Mouse (Mus musculus): ENCODE data around the gene Mnx1.

Mnx1 gene

DNA sequence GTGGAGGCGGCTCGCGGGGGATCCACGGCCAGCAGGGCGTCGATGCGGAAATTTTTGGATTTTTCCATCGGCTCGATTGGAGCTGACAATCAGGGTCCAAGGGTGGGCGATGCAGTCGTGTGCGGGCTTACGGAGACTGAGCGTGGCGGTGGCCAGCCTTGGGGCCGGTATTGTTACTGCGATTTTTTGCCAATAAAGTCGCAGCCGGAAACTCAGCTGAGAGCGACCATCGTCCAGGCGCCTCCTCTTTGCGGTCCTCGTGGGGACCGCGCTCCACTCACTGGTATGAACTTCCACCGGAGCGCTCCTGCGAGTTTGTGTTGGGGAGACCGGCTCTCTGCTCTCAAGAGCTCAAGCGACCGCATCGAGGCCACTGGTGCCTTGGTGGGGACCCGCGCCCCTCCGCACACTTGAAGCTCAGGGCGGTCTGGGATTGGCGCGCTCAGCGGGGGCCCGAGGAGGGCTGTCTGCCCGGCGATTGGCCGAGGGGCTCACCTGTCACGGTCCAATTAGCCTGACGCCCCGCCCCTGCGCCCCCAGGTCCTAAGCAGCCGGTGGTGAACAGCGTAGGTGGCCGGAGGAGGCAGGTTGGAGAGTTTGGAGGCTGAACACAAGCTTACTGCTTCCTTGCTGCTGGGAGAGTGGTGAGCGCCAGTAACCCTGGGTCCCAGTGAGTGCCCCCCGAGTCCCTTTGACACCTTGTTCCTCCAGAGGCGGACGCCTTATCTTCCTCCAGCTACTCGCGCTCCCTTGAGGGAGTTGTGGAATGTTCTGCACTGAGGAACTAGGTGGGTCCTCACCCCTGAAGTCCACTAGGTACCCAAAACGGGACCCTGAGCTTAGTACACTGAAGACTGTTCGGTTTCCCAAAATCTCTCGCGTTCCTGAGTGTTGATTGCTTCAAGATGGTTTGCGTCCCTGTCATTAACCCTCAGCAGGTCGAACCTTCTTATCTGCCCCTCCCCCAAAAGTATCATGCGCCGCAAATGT lies at the start of gene Mnx1:
Gene Mnx1 (minus strand): TSS at position 263 of the 990 bp plus-strand sequence.
- no peak for DNase-seq (ENCODE audit: low spot score)

DNA sequence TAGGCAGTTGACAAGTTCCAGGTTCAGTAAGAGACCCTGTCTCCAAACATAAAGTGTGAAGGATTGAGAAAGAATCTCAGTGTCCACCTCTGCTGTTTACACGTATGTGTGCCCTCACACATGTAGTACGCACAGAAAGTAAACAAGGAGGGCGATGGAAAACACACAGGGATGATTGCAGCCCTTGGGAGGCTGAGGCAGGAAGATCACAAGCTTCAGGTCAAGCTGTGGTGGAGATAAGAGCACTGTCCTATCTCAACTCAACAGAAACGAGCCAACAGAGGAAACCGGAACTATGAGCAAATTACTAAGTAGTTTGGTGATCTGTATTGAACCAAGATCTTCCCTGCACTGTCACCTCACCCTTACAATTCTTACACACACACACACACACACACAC lies 38.2 kb upstream of the Mnx1 start:
- DNase-seq (ENCODE audit: low spot score) = peak; percentile 2

DNA sequence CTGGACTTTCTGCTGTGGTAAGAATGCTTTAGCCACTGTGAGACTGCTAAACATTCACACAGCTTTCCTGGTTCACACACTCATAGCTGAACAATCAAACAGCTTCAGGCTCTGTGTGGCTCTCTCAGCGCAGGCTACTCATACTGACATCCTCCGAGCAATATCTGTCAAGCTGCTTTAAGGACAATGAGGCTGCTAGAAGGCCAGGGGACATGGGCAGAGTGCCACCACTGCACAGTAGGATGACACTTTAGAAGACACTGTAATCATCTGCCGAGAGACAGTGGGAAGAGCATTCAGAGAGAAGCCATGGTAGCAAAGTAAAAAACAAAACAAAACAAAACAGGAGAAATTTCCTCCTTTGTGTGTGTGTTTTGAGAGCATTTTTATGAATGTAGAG lies 37.6 kb upstream of the Mnx1 start:
- no peak for DNase-seq (ENCODE audit: low spot score)

DNA sequence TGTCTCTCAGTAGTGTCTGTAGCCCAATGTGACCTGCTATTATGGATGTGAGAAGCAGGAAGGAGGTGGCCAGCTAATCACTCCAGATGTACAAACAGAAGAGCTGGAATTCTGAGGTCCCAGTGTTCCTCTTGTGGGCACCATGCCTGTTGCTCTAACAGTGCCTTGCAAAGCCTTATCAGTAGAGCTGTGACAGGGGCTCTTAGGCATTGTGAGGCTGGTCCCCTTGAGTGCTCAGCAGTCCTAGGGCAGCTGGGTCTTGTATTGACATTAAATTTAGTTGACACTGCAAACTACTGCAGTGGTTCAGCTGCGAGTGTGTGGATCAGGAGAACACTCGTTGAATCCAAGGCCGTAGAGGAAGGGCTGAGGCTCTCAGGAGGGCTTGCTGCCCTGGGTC lies 28.7 kb upstream of the Mnx1 start:
- no peak for DNase-seq (ENCODE audit: low spot score)

DNA sequence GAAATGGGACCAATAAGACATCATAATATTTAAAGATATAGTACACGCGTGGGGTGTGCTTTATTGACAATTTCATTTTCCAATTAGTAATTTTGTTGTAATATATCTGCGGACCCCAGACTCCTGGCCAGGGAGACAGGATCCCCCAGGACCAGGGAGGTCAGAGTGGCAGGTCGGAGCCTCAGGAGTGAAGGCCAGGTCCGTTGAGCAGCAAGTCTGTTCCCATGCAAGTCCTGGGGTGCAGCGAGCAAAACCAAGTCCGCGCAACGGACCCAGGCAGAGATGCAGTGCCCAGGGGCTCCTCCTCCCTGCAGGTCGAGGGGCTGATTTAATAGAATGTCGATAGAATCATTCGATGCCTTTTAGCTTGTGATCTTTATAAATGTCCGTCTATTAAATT lies 9.1 kb upstream of the Mnx1 start:
- DNase-seq (ENCODE audit: low spot score) = no peak

DNA sequence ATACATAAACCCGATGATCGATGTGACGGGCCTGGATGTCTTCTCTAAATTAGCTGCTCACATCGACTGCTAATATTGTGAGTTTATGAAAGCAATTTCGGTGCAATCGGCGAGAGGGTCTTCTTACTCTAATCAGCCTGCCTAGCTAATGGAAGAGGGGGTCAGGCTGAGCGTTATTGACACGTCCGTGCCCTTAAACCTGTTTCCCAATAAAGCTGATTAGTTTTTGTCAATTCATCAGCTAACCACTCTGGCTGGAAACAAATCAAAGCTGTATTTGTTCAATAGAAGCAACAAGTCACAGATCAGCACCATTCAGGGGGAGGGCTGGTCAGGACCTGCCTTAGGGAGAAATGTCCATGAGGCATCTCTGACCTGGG lies 7.7 kb upstream of the Mnx1 start:
- DNase-seq (ENCODE audit: low spot score) = no peak

DNA sequence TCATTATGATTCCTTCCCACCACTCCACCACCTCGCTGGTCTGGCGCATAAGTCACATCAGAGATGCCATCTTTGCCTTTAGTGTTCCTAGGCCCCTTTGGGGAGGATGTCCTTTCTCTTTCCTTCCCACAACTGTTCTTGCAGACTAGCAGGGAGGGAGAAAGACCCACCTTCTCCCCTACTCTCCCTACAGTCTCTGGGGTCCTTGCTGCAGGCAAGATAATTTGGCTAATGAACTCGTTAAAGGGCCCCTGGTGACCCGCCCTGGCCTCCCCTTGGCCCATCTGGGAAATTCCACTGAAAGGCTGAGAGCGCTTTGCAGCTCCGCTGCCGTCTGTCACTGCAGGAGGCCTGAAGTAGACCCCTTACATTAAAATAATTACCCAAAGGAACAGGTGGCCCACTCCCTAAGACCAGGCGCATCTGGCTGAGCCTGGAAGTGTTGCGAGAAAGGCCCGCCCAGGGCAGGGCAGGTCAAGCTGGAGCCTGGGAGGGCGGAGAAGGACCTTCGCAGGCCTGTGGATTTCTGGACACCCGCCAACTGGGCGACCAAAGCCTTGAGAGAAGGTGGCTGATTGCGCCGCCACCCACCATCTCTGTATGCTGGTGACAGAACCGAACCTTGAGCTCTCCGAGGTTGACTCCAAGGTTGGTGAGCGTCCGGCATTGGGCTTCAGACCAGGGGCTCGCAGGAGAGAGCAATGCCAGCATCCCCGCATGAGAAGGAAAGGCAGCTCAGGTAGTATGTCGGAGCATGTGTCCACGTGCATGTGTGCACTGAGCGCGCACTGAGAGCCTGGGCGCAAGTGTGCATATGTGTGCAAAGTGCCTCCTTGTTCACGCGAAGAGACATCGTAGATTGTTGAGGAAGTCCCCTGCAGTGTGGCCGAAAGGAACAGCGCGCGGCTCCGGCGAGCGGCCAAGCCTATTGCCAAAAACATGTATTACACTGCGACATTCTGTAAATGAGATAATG lies 7.0 kb upstream of the Mnx1 start:
- no peak for DNase-seq (ENCODE audit: low spot score)

DNA sequence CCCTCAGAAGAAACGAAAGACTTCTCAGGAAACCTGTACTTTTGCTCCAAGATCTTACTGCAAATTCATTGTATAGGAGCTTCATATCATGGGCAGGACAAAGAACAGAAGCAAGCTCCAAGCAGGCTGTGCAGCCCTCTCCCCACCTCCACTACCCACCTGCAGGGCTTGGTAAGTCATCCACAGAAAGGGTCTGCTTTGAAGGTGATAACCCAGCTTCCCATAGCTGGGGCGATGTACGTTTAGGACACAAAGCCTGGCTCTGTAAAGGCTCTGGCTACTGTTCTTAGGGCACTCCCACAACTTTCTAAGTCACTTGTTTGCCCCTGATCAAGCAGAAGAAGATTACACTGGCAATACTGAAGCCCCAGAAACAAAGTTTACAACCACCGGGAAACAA lies 5.5 kb upstream of the Mnx1 start:
- no peak for DNase-seq (ENCODE audit: low spot score)

DNA sequence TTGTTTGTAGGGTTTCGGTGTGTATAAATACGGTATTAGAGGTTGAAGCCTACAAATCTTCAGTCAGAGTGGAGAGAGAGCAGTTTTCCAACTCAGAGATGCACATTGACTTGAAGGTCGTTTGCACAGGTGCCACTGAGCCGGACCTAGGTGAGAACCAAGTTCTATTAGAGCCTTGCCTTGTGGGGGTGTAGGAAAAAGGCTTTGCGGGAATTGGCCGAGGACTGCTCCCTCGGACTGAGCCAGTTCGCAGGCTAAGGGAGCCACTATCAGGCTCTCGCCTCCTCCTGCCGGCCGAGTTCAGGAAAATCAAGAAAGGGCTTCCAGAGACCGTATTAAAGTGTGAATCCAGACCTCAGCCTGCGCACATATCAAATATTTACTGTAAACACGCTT lies 926 bp upstream of the Mnx1 start:
- no peak for DNase-seq (ENCODE audit: low spot score)

DNA sequence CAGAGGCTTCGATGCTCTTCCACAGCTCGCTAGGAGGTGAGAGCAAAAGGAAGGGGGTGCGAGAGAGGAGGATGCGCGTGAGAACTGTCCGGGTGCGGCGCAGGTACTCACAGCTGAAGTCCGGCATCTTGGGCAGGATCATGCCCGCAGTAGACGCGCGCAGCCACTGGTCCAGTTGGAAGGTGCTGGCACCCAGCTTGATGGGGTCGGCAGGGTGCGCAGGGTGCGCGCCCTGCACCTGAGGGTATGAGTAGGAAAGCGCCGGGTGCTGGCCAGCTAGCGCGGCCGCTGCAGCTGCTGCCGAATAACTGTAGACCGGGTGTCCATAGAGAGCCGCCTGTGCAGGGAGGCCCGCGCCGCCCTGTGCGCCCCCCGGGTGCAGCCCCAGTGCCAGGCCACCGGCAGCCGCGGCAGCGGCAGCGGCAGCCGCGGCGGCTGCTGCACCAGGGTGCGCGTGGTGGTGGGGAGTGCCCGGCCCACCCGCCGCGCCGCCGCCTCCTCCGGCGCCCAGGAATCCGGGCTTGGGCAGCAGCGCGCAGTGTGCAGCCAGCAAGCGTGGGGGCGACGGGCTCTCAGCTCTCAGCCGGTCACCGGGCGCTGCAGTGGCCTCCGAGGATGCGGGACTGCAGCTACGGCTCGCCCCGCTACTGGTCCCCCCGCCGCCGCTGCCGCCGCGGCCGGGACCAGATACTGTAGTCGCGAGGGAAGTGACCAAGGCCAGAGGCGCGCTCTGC lies 629 bp downstream of the Mnx1 start:
- DNase-seq (ENCODE audit: low spot score) = no peak

DNA sequence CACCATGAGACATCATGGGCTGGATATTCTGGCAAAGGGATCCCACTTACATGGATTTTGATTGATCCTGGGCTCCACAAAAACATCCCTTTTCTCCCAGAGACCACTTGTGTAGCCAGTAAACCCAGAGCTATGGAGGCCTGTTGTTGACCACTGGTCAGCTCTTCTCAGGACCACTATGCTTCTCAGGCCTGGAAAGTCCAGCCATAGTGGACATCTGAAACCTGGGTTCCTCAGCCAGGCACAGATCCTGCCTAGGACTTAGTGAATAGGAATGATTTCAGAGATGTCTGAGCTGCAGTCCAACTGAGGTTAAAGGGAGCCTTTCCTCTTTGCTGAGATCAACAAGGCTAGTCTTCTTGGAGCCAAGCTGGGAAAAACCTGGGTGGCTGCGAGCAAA lies 2.2 kb downstream of the Mnx1 start:
- no peak for DNase-seq (ENCODE audit: low spot score)

DNA sequence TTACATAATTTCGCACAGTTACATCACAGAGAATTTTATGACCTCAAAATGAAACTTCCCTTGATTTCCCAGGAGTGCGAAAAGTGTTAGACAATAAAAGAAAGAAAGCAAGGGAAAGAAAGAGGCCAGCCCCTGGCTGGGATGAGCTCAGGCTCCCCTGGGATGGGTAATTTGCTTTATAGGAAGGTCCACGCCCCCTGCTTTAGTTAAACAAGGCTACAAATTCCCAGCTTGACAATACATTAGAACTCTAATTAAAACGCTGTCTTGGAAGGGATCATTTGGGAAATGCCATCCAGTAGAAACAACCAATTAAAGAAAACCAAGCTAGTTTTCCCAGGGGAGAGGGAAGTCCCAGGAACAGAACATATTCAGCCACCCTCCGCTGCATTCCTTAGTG lies 2.7 kb downstream of the Mnx1 start:
- DNase-seq (ENCODE audit: low spot score) = no peak

DNA sequence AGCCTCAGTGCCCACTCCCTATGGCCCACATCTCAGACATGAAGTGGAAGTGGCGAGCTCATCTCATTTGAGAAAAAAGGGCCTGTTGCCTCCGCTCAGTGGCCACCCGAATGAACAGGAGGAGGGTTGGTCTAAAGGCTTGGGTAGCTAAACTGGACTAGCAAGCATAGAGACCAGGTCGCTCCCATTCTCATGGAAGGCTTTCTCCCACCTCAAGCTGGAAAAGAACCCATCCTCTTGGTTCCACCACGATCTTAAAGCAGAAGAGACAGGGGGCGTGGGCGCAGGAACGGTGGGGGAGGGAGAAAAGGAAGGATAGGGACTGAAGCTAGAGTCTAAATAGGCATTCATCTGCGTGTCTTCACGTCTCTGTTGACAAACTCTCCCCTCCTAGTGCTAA lies 3.2 kb downstream of the Mnx1 start:
- DNase-seq (ENCODE audit: low spot score) = no peak

DNA sequence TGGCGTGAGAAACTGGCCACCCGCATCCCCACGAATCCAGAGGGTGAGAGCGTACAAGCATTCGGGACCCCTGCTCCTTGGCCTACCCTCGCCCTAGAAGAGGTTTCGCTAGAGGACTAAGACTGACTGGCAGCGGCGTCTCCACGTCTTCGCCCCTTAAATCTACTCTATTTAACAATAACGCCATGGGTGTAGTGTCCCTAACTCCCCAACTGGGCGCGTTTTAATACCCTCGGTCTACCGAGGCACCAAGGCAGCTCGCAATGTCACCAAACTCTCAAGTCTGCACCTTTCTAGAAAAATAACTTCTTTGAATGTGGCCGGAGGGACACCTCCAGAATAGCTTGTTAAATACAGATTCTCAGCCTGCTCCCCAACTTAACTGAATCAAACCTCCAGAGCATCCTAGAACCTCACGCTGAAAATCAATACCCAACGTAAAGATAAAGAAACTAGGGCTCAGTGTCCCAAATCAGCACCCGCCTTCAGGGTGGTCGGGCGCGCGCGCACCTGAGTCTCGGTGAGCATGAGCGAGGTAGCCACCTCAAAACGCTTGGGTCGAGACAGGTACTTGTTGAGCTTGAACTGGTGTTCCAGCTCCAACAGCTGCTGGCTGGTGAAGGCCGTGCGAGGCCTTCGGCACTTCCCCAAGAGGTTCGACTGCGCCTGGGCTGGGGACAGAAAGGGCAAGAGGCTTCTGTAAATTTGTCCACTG lies 3.9 kb downstream of the Mnx1 start:
- DNase-seq (ENCODE audit: low spot score) = no peak

DNA sequence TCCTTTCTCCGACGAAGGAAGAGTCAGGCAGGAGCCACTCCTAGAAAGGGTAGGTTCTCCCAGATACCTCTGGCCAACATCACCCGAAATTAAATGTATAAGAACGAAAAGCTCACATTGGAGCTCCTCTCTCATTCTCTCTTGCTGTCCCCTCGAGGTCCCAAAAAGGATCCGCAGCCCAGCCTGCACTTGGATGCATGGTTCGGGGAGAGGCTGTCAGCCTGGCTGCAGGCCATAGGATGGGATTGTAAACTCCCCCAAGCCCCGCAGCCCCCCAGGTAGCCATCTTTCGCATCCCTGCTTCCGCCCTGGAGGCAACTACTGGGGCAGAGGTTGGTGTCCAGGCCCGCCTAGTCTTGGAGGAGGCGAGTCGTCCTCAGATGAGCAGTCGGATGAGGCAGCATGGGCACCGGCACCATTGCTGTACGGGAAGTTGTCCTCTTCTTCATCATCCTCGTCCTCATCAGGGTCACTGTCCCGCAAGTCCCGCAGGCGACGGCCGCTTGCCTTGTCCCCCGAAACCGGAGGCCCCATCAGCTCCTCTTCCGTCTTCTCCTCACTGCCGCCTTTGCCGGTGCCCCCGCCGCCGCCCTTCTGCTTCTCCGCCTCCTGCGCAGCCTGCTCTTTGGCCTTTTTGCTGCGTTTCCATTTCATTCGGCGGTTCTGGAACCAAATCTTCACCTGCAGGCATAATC lies 4.6 kb downstream of the Mnx1 start:
- no peak for DNase-seq (ENCODE audit: low spot score)

DNA sequence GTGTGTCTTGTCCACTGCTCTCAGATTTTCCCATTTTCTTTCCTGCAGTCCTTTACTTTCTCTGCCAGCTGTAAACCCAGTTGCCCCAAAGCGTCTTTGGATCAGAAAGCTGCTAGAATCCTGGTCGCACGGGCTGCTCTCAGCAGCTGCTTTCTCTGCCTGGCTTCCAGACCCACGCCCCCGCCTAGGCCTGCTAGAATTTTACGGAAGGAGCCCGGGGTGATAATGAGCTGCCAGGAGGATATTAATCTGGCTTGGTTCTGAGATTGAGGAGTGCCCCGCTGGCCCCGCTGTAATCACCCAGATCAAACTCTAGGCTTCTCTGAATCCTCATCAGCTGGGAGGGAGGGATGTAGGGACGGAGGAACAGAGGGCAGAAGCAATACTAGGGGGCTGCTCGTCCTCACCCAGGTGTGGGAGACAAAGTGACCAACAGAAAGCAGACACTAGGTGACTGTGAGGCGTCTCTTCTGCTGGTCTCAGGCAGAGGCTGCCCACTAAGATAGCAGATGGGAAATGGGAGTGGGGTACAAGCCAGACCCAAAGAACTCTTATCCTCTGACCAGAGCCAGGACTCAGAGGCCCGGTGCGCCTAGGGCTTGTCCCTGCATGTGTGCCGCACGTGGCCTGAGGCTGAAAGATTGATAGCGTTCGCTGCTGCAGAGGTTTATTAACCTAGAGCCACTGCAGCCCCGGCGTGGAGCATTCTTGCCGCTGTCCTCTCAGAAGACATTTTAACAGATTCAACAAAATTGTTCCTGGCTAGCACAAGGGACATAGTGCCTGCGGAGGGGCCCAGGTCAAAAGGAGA lies 6.2 kb downstream of the Mnx1 start:
- no peak for DNase-seq (ENCODE audit: low spot score)

DNA sequence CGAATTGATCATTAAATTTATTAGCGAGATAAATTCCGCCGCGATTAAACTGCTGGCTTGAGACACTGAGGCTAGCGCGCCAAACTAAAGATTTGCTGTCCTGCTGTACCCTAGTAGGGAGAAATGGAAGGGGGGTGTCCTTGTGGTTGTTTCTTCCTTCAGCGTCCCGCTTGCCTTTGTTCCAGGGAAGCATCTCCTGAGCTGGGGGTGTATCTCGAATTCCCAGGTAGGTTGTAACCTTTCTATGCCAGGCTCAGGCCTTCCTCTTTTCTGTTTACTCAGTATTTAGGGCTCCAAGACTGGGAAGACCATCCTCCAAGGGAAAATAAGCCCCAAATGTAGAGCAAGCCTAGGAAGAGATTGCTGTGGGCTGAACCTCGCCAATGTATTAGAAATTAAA lies 6.9 kb downstream of the Mnx1 start:
- no peak for DNase-seq (ENCODE audit: low spot score)

DNA sequence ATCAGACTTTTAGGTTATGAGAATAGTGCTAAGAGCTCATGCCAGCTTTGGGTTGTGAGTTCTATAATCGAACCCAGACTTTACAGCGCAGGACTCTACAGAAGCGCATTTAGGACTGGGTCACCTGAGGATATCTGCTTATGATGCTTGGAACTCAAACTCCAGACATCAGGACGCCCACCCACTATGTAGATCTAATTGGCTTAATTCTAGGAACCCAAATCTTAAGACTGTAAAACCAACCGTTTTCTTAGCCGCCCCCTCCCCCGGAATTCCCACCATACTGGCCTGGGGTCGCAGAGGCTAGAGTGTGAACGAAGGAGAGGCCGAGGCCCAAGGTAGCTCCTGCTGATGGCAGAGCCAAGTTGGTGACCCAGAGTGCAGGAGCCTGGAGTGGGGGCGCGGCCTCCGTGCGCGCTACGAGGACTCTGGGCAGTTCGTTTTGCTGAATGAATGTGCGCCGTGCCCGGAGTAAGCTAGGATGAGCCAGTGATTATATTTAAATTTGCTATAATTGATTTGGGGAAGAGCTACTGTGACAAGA lies 7.3 kb downstream of the Mnx1 start:
- no peak for DNase-seq (ENCODE audit: low spot score)

DNA sequence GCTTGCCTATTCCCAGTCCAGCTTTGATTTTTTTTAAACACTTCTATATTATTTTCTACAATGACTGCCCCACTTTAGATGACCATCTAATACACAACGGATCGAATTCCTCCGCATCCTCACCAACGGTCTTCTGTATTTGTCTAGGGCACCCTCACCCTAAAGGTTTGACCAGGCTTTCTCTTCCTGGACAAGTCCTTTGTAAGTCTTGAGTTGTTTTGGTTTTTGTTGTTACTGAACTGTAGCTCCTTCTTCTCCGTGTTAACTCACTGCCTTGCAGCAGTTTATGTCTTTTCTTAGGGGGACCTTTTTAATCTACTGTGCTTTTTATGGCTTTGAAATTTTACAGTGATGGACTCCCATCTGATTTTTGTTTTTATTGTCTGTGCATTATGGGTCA lies 8.0 kb downstream of the Mnx1 start:
- DNase-seq (ENCODE audit: low spot score) = no peak

DNA sequence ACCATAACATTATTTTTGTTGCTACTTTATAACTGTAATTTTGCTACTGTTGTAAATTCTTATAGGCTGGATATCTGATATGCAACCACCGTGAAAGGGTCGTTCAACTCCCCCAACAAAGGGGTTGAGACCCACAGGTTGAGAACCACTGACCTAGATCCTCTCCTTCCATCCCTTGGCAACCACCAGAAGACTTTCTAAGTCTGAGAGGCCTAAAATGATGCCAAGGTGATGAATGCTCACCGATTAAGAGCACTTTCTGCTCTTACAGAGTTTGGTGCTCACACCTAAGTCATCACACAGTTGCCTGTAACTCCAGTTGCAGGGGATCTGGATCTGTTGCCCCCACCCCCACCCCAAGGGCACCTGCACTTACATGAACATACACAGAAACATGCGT lies 8.8 kb downstream of the Mnx1 start:
- DNase-seq (ENCODE audit: low spot score) = no peak
